Mouse (Mus musculus) limb, embryonic 15.5 days (tissue): ENCODE measurements around the gene Utf1. TPM values are rescaled to one million over a fixed set of nuclear protein-coding genes. Genes with fewer than 3 reads are reported as not detected.
A peak's percentile ranks its signal among the peaks of the same experiment; 100 is the strongest.

Source experiments
- ATAC-seq: fragments of 200-750 bp; cut with Nextera tagmentation; 2 replicates; pipeline ENCODE4 v1.8.0; 2017; ENCODE audit warnings: low read depth, moderate TSS enrichment; ENCODE audit not compliant: insufficient number of reproducible peaks, low FRiP score, low TSS enrichment
- H3K27ac ChIP-seq: fragments of 300-500 bp; sonication (generic); 2 replicates; pipeline ENCODE4 v1.5.1; 2015; ENCODE audit warnings: moderate library complexity, mild to moderate bottlenecking, inconsistent platforms
- H3K27me3 ChIP-seq: fragments of 300-500 bp; sonication (generic); 2 replicates; pipeline ENCODE4 v1.6.1; 2015; ENCODE audit warnings: inconsistent platforms
- H3K36me3 ChIP-seq: fragments of 300-500 bp; sonication (generic); 2 replicates; pipeline ENCODE4 v1.6.1; 2015; ENCODE audit warnings: inconsistent platforms
- H3K4me1 ChIP-seq: fragments of 300-500 bp; sonication (generic); 2 replicates; pipeline ENCODE4 v1.6.1; 2015; ENCODE audit warnings: inconsistent platforms
- H3K4me2 ChIP-seq: fragments of 300-500 bp; sonication (generic); 2 replicates; pipeline ENCODE4 v1.6.1; 2015; ENCODE audit warnings: mild to moderate bottlenecking, inconsistent platforms
- H3K4me3 ChIP-seq: fragments of 300-500 bp; sonication (generic); 2 replicates; pipeline ENCODE4 v1.5.1; 2015; ENCODE audit warnings: mild to moderate bottlenecking, inconsistent platforms
- H3K9ac ChIP-seq: fragments of 300-500 bp; sonication (generic); 2 replicates; pipeline ENCODE4 v1.6.1; 2015; ENCODE audit warnings: inconsistent platforms
- H3K9me3 ChIP-seq: fragments of 300-500 bp; sonication (generic); 2 replicates; pipeline ENCODE4 v1.6.1; 2016; ENCODE audit warnings: inconsistent platforms
- WGBS: fragments of 180-500 bp; shearing (Covaris S2); methylation state at CpG from one replicate; pipeline ENCODE4 v1.1.7; 2015; 5-methylcytosine and 5-hydroxymethylcytosine counted together
- polyA plus RNA-seq: library from polyadenylated mRNA; unstranded; fragments of >200 nt; fragmentation: Nextera tagmentation; extraction: Ambion mirVana; gene quantifications from 2 replicates; pipeline ENCODE4 v1.2.1, GENCODE M21; 2015

Gene Utf1
- polyA plus RNA-seq, 1 experiment from 2014 or later, result 0.12 TPM

DNA sequence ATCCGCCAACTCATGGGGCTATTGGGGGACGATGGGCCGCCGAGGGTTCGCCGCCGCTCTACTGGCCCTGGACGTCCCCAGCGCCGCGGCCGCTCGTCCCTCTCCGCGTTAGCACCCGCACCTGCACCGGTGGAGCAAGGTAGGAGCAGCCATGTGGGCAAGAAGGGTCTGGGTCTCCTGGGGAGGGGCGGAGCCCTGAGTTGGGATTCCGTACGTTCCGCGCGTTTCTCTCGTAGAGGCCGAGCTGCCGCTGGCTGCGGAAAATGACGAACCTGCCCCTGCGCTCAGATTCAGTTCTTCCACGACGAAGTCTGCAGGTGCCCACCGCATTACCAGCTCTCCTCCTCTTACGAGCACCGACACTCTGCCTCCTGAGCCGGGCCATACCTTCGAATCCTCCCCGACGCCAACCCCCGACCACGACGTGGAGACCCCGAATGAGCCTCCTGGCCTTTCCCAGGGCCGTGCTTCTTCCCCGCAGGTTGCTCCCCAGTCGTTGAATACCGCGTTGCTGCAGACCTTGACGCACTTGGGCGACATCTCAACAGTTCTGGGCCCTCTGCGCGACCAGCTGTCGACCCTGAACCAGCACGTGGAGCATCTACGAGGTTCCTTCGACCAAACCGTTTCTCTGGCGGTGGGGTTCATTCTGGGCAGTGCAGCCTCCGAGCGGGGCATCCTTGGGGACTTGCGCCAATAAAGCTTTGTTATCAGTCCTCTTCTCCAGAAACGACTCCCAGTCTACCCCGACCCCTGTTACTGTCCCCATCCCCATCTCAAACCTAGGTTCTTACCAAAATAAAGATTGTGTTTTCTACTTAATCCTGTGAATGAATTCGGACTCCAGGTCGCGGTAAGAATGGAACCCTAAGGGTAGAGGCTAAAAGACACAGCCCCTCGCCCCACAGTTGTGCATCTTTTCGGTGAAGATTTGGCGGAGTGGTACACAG, 977 bp downstream of the Utf1 start:
- Histone ChIP-seq H3K4me1 (peaks cover 12% of the 10 kb centered on the region), H3K27ac (no peak overlapping the region), H3K27me3 (peaks cover 92% of the 10 kb centered on the region), H3K9me3 (no peaks in the 10 kb centered on the region), H3K36me3 (no peaks in the 10 kb centered on the region), H3K4me3 (peak overlapping the region; percentile 37), H3K9ac (peak overlapping the region; percentile 31; the same call in 1 of the 2 replicates), H3K4me2 (peak overlapping the region; percentile 65)
- ATAC-seq, result no peak
- 4% methylated on average over 68 of the region's 68 CpGs for WGBS

- Histone ChIP-seq H3K9ac (no peak overlapping the region), H3K9me3 (no peaks in the 10 kb centered on the region), H3K27ac (no peak overlapping the region), H3K4me3 (no peak overlapping the region), H3K27me3 (peaks cover 87% of the 10 kb centered on the region), H3K4me1 (peaks cover 12% of the 10 kb centered on the region), H3K4me2 (no peak overlapping the region), H3K36me3 (no peaks in the 10 kb centered on the region)
- 16% methylated on average over 5 of the region's 5 CpGs for WGBS
- ATAC-seq, result no peak
Observed at GRCm38 (mm10) chr7:139945516-139945915, 1.9 kb downstream of the Utf1 start.

- Histone ChIP-seq H3K9ac (no peak overlapping the region), H3K9me3 (no peaks in the 10 kb centered on the region), H3K27me3 (peaks cover 82% of the 10 kb centered on the region), H3K36me3 (no peaks in the 10 kb centered on the region), H3K27ac (no peak overlapping the region), H3K4me1 (peaks cover 12% of the 10 kb centered on the region), H3K4me2 (no peak overlapping the region), H3K4me3 (no peak overlapping the region)
- ATAC-seq, result no peak
- 30% methylated on average over 5 of the region's 5 CpGs for WGBS
Observed at GRCm38 (mm10) chr7:139946032-139946431, 2.4 kb downstream of the Utf1 start.

DNA sequence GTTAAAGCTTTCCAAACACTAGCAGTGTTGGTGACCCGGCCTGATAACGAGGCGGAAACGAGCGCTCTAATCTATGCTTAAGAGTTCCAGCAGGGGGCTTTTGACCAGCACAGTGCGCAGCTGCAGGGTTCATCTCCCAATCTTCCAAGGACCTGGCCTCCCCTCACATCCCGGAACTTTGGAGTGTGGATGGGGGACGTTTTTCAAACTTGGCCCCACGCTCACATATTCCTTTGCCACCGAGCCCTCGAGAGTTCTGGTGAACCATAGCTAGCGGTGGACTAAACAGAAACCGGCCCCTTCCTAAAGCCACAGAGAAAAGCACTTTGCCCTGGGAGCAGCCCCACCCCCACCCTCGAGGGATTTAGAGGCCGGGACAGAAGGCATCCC, 6.3 kb downstream of the Utf1 start:
- Histone ChIP-seq H3K36me3 (no peaks in the 10 kb centered on the region), H3K4me3 (peak overlapping the region; percentile 59), H3K27me3 (peaks cover 46% of the 10 kb centered on the region), H3K27ac (no peak overlapping the region), H3K9me3 (no peaks in the 10 kb centered on the region), H3K4me2 (peak overlapping the region; percentile 89), H3K9ac (peak overlapping the region; percentile 45), H3K4me1 (no peaks in the 10 kb centered on the region)
- peak; percentile 82 for ATAC-seq
- 1% methylated on average over 15 of the region's 15 CpGs for WGBS

DNA sequence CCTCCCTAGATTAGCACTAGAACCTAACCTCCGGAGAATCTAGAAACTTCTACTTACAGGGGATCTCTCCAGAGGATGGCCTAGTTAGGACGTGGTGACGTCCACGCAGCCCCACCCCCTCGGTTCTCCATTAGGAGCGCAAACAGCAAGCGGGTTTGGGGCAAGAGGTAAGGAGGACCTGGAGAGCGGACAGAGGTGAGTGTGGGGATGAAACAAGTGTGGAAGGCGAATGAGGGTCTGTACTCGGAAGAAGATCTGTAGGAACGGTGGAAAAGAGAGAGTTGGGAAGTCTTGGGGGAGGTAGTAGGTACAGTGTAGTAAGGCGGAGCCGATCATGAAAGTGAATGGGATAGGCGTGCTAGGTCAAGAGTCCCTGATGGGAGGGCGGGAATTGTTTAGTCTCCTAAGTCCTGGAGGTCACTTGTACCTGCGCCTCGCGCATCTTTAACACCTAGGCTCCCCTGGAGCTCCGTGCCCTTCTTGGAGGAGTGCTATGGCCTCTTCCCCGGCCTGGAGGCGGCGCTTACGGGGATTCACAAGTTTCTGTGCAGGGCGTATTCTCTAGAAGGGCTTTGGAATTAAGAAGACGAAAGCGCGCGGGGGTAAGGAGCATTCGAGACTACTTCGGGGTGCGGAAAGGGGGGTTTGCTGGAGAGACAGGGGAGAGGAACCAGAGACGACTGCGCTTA, 6.8 kb downstream of the Utf1 start:
- peak overlapping the region; percentile 89 for H3K4me2 ChIP-seq
- WGBS, result under 1% methylated on average over 33 of the region's 33 CpGs
- no peaks in the 10 kb centered on the region for H3K9me3 ChIP-seq
- peak overlapping the region; percentile 59 for H3K4me3 ChIP-seq
- H3K4me1 ChIP-seq, result no peaks in the 10 kb centered on the region
- ATAC-seq, result peak; percentile 53; the same call in 1 of the 2 replicates
- peak overlapping the region; percentile 68 for H3K27ac ChIP-seq
- no peaks in the 10 kb centered on the region for H3K36me3 ChIP-seq
- peak overlapping the region; percentile 45 for H3K9ac ChIP-seq
- H3K27me3 ChIP-seq, result peaks cover 40% of the 10 kb centered on the region

- H3K4me2 ChIP-seq, result peak overlapping the region; percentile 89
- peaks cover 34% of the 10 kb centered on the region for H3K27me3 ChIP-seq
- no peak for ATAC-seq
- H3K4me1 ChIP-seq, result no peaks in the 10 kb centered on the region
- H3K36me3 ChIP-seq, result no peaks in the 10 kb centered on the region
- peak overlapping the region; percentile 59 for H3K4me3 ChIP-seq
- H3K9ac ChIP-seq, result peak overlapping the region; percentile 45; the same call in 1 of the 2 replicates
- WGBS, result 5% methylated on average over 16 of the region's 16 CpGs
- H3K27ac ChIP-seq, result peak overlapping the region; percentile 68; the same call in 1 of the 2 replicates
- H3K9me3 ChIP-seq, result no peaks in the 10 kb centered on the region
Observed at GRCm38 (mm10) chr7:139951079-139951478, 7.5 kb downstream of the Utf1 start.

DNA sequence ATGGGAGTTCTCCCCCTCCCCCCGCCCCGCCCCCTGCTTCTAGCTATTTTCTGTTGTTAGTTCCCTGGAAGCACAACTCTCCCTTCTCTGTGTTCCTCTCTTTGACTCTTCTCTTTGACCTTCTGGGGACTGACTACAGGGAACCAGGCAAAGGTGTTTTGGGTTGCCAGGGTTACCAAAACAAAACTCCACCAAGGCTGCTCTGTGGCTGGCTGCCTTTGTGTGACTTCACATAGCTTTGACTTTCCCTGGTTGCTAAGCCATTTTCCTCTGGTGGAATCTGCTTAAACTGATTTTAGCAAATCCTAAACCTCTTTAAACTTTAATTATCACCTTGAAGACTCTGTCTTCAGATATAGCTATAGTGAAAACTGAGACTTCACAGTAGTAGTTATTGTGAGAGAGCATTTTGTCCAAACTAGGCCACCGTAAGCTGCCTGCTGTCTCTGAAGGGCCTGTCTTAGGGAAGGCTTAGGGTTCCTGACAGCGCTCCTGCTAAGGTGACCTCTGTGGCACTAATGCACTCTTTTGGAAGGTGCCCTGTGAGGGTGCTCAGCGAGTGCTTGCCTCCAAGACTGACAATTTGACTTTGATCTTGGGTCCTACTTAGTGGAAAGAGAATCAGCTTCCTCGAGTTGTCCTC, 8.5 kb downstream of the Utf1 start:
- Histone ChIP-seq H3K4me3 (no peak overlapping the region), H3K9ac (no peak overlapping the region), H3K36me3 (no peaks in the 10 kb centered on the region), H3K4me2 (no peak overlapping the region), H3K27ac (no peak overlapping the region), H3K27me3 (peaks cover 25% of the 10 kb centered on the region), H3K4me1 (no peaks in the 10 kb centered on the region), H3K9me3 (no peaks in the 10 kb centered on the region)
- no peak for ATAC-seq
- 61% methylated on average over 6 of the region's 6 CpGs for WGBS

DNA sequence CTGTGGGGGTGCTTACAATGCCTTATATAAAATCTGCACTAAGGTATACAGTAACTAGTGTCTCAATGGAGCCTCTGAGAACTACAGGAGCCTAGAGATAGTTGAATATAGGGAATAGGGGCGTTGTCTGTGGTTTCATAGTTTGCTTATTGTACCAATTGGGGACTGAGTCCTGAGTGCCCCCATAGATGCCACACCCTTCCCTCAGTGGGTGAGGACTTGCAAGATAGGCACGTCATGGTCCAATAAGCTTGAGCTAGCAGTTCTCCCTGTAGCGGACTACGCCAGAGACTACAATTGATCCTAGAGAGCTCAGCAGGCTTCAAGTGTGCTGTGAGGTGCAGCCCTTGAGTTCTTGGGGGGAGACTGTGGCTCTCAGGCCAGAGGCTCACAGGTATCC, 11.9 kb downstream of the Utf1 start:
- Histone ChIP-seq H3K9ac (no peak overlapping the region), H3K9me3 (no peaks in the 10 kb centered on the region), H3K4me2 (no peak overlapping the region), H3K4me3 (no peak overlapping the region), H3K27ac (no peak overlapping the region), H3K27me3 (peaks cover 5% of the 10 kb centered on the region; the same call in 1 of the 2 replicates), H3K36me3 (no peaks in the 10 kb centered on the region), H3K4me1 (no peaks in the 10 kb centered on the region)
- WGBS, result 93% methylated on average over 4 of the region's 4 CpGs
- ATAC-seq, result no peak

- no peak for ATAC-seq
- Histone ChIP-seq H3K4me1 (no peaks in the 10 kb centered on the region), H3K9ac (no peak overlapping the region), H3K4me3 (no peak overlapping the region), H3K9me3 (no peaks in the 10 kb centered on the region), H3K27me3 (peaks cover 5% of the 10 kb centered on the region; the same call in 1 of the 2 replicates), H3K4me2 (no peak overlapping the region), H3K36me3 (no peaks in the 10 kb centered on the region), H3K27ac (no peak overlapping the region)
- 60% methylated on average over 3 of the region's 3 CpGs for WGBS
Observed at GRCm38 (mm10) chr7:139956658-139957057, 13.1 kb downstream of the Utf1 start.

GRCm38 (mm10) chr7:139957437-139957836, 13.8 kb downstream of the Utf1 start:
- H3K9me3 ChIP-seq, result no peaks in the 10 kb centered on the region
- no peak overlapping the region for H3K4me2 ChIP-seq
- WGBS, result 53% methylated on average over 11 of the region's 11 CpGs
- H3K9ac ChIP-seq, result no peak overlapping the region
- H3K27ac ChIP-seq, result no peak overlapping the region
- H3K27me3 ChIP-seq, result peaks cover 5% of the 10 kb centered on the region; the same call in 1 of the 2 replicates
- ATAC-seq, result no peak
- H3K4me1 ChIP-seq, result no peaks in the 10 kb centered on the region
- no peak overlapping the region for H3K4me3 ChIP-seq
- H3K36me3 ChIP-seq, result no peaks in the 10 kb centered on the region

DNA sequence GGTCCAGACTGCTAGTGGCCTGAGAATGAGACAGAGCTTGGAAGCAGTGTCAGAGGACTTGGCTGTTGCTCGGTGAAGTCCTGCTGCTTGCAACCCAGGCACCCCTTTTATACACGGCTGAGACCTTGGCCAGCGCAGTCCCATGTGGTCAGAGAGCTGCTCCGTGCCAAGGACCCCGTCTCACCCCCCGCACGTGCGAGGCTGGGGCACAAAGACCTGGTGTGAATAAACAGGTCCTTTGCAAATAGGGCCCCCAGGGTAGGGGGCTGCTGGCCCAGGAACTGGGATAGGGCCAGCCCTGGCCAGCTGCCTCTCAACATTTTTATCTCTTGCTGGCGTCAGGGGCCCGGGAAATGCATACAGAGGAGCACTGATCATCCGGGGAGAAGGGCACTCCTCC, 14.4 kb downstream of the Utf1 start:
- Histone ChIP-seq H3K4me3 (no peak overlapping the region), H3K4me2 (no peak overlapping the region), H3K9ac (no peak overlapping the region), H3K4me1 (no peaks in the 10 kb centered on the region), H3K36me3 (no peaks in the 10 kb centered on the region), H3K9me3 (no peaks in the 10 kb centered on the region), H3K27me3 (peaks cover 5% of the 10 kb centered on the region; the same call in 1 of the 2 replicates), H3K27ac (no peak overlapping the region)
- ATAC-seq, result no peak
- 39% methylated on average over 11 of the region's 11 CpGs for WGBS
